Mouse (Mus musculus): Measurements from ENCODE around the gene Sobp.

- TF ChIP-seq CTCF (IDR thresholded peaks at IDR 0.05; ENCODE audit: low read depth) = no peak
- no peak for TF ChIP-seq EP300 (IDR thresholded peaks at IDR 0.05; ENCODE audit: low read depth)
Observed at GRCm38 (mm10) chr10:43090040-43090439, 84.3 kb downstream of the Sobp start.

Measured in liver, embryonic 14.5 days (tissue).